Mouse (Mus musculus) right cerebral cortex, adult 18-20 months (tissue): ENCODE measurements at regions not wholly inside any gene's neighbourhood (a gene's known extent, or its start where the extent isn't known, plus 50 kb on each side); places are given as distances from the start of the nearest gene placed in this dataset.

Source experiments
- DNase-seq: peaks from one replicate; pipeline ENCODE4 v3.0.0; 2022; ENCODE audit warnings: mixed read lengths

DNA sequence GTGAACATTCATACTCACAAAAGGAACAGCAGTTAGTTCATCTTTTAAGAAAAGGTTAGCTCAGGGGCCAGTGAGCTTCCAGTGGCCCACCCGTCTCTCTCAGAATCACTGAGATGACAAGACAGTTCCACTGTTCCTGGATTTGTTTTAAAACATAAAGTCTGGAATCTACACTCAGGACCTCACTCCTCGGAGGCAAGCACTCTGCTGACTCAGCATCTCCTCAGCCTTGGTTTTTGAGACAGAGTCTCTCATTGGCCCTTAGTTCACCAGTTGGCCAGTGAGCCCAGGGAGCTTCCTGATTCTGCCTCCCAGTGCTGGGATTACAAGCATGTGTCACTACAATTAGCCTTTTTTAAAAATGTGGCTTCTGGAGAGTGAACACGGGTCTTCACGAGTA lies 88.9 kb upstream of the Pgrmc2 start:
- no peak for DNase-seq

DNA sequence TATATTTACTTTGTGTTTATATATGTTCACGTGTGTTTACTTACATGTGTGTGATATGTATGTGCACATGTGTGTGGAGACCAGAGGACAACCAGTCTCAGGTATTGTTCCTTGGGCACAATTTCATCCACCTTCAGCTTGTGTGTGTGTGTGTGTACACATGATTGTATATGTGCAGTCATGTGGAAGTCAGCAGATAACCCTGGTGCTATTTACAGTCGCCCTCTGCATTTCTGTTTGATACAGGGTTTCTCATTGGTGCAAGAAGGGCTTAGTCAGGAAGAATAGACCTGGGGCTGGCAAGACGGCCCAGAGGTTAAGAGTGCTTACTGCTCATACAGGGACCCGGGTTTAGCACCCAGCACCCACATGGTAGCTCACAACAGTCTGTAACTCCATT lies 88.5 kb upstream of the Pgrmc2 start:
- no peak for DNase-seq

DNA sequence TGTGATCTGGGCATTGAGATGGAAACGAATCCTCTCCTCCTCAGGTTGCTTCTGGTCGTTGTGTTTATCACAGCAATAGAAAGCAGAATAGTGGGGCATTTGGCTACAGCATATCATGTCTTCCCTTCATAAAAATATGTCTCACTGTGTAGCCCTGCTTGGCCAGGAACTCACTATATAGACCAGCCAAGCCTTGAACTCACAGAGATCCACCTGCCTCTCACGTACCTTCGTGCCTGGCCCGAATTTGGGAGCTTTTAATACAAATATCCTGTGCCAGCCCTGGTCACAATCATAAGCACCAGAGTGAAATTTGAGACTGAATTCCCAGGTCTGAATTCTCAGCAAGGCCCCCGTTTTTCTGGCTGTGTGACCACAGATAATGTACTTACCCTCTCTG lies 87.7 kb upstream of the Pgrmc2 start:
- DNase-seq = no peak

DNA sequence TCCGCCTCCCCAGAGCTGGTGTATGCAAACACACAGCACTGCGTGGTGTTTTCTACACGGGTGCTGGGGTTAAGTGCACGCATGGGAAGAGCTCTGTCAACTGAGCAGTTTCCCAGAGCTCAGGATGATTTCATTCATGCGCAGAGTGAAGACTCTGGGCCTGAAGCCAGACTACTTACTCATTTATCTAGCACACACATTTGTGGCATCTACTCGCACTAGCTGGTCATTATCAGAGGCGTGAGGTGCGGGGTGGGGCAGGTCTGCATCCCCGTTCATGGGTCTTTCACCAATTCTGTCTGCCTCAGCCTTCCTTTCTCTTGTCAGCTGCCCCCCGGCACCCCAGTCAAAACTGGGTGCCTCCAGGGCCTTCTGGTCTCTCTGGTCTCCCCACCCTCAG lies 86.6 kb upstream of the Pgrmc2 start:
- DNase-seq = peak; percentile 27

DNA sequence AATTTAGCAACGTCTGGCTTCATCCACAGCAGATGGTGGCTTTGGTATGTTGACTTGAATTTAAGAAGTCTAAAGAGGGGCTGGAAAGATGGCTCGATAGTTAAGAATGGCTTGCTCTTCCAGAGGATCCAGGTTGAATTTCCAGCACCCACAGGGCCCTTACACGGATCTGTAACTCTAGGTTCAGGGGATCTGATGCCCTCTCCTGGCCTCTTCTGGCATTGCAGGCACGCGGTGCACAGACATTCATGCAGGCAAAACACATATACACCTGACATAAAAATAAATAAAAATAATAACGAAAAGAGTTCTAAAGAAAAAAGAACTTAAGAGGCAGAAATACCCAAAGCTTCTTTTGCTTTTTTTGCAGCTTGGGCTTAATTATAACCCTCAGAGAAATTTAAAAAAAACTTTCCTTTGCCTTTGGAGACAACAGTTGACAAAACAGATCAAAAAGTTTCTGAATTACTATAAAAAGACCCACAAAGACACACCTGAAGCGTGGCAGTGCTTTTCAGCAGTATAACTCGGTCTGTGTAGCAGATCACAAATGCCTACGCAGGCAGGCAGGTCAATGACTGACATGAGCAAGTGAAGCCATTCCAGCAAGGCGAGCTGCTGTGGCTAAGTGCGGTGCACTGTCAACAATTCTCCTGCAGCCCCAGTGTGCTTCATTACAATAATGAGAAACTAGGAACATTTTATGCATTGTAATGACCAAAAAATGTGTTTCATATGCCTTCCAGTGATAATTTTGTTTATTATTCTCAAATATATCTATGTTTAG lies 85.5 kb upstream of the Pgrmc2 start:
- DNase-seq = no peak

DNA sequence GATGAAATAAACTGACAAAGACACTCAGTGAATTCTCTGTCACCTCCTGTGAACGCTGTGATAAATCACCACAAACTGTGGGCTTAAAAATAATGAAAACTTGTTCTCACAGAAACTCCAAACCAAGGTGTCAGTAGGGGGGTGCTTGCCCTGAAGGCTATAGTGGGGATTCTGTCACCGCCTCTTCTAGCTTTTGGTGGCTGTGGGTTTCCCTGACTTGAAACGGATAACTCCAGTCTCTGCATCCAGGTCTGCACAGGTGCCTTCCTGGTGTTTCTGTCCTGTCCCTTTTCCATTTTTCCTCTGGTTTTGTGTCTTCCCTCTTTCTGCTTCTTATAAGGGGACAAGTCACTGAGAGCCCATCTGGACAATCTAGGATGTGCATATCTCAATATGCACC lies 84.6 kb upstream of the Pgrmc2 start:
- DNase-seq = no peak

DNA sequence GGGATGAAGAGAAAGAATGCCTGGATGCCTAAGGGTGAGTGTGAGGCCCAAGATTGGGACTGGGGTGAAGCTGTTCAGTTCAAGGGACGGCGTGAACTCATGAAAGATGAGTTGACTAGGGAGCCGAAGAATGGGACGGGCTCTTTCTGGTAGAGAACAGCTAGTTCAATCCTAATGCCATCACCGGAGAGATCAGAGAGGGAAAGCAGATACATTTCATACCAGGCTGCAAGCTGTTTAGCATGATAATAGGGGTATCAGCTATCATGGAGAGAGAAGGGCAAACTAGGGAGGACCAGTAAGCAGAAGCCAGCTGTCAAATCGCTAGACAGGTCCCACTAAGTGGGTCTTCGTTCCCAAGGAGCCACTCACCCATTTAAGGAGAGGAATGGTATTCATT lies 81.9 kb upstream of the Pgrmc2 start:
- no peak for DNase-seq

DNA sequence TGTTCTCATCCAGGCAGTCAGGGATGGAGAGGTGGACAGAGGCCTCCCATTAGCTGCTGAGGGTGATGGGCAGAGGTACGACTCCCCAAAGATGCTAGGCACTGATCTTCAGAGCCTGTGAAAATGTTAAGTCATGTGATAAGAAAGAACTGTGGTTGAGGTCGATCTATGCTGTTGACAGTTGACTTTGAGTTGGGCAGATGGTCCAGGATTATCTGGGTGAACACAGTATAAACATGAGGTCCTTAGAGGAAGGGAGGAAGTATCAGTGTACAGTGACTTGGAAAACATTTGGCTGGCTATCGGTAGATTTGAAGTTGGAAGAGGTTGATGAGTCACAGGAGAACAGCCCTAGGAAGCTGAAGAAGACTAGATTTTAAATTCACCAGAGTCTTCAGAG lies 80.9 kb upstream of the Pgrmc2 start:
- no peak for DNase-seq

DNA sequence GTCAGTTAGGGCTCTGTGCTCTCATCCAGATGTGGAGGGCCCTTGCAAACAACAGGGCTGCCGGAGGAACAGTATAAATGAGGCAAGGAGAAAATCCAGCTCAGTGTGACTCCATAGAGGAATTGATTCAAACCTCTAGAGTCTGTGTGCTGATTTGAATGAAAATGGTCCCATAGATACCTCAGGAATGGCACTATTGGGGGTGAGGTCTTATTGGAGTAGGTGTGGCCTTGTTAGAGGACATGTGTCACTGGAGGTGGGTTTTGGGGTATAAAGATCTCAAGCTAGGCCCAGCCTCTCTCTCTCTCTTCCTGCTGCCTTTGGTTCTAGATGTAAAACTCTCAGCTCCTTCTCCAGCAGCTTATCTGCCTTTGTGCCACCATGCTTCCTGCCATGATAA lies 79.7 kb upstream of the Pgrmc2 start:
- no peak for DNase-seq

DNA sequence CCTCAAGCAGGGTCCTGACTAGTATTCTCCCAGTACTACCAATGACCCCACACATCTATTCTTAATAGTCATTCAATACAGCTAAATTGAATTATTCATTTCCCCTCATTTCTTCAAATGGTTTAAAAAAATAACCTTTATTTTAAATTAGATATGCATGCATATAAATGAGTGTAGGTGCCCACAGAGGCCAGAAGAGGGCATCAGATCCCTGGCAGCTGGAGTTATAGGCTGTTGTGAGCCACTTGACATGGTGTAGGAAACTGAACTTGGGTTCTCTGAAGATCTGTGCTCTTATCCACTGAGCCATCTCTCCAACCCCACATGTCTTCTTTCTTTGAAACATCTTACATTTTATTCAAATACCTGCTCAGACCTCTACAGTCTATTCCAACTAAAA lies 77.8 kb upstream of the Pgrmc2 start:
- DNase-seq = no peak

DNA sequence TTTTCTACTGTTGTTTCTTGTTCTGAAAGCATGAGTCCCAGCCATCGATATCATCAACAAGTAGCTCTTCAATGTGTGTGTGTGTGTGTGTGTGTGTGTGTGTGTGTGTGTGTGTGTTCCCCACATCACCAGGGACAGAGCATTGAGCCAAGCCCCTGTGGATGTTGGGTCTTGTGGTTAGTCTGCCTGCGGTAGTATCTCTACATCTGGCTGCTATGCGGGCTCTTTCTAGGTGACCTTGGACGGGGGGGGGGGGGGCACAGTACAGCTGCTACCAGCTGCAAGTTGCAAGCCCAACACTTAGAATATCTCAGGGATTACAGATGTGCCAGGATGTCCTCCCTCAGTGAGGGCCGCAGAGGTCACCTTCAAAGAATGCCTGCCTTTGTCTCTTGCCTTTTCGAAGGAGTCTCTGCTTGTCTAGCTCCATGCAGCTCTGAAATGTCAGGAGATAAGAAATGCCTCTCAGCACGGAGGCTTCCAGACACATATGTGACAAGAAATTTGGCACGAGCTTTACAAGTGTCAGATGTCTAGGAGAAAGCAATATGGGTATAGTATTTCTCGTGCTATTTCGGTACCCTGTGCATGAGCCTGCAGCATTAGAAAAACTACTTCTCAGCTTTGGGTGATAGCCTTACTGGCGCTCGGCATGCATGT lies 75.6 kb upstream of the Pgrmc2 start:
- peak; percentile 29 for DNase-seq

DNA sequence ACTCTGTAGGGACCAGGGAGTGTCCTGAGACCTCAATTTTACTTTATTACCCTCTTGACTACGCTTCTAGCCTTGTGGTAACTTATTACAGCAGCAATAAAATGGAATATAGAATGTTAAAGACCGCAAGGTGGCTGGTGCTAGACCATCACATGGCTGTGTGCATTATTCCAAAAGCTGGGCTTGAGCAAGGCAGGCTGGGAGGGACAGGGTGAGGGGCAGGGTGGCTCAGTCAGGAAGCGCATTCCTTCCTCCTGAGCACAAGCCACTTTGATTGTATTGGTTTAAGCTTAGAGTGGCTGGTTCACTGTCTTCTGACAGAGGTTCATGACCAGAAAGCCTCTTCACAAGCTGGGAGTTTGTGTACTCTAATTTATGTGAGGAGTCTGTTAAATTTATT lies 74.6 kb upstream of the Pgrmc2 start:
- no peak for DNase-seq

DNA sequence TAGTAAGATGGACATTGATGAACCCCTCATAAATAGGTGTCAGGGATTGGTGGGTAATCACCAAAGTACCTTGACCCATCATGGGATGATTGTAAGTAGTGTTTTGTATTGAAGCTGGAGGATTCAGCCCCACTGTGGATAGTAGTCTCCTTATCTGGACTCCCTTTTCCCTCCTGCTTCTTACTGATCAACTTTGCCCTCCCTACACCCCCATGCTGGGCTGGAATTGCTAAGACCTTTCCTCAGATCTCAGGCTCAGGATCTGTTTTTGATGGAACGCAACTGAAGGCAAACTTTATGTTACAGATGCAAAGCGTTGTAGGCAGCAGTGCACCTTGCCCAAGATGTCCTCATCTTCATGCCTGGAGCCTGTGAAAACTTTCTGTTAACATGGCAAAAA lies 73.7 kb upstream of the Pgrmc2 start:
- no peak for DNase-seq

DNA sequence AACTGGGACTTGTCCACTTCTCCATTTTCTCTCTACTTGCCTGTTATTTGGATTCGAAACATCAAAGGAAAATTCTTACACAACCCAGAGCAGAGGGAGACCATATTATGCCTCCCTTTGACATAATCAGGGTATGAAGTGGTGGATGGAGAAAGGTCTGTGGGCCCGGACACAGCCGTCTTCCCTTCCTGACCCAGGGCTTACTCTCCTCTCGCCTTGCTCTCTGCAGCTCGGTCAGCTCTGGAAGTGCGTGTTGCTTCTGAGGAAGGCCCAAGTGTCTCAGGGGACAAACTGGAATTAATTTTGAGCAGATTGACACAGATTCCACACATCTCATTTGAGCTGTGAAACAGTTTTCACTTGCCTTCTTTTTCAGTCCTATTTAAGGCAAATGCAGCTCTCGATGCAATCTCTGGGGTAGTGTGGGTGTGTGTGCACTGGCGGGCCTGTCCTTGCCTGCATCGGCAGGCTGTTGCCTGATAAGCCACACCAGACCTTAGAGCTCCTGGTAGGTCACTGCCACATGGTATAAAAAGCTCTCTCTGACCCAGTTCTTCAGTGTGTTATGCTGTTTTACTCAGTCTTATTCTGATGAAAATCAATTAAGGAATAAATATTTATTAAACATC lies 72.4 kb upstream of the Pgrmc2 start:
- DNase-seq = peak; percentile 55

DNA sequence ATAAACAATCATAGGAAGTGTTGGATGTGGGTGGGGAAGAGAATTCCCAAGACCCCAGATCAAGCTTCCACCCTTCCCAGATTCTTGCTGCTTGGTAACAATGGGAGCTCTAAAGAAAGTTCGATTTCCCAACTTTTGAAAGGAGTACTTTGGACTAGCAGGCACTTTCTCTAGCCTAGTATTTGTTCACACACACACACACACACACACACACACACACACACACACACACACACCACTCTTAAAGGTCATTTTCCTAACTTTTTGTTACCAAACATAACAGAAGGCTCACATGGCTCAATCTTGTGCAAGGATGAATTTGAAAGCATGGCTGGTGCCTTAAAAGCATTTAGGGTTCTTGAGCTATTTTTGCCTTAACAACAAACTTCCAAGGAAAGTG lies 71.6 kb upstream of the Pgrmc2 start:
- DNase-seq = no peak

DNA sequence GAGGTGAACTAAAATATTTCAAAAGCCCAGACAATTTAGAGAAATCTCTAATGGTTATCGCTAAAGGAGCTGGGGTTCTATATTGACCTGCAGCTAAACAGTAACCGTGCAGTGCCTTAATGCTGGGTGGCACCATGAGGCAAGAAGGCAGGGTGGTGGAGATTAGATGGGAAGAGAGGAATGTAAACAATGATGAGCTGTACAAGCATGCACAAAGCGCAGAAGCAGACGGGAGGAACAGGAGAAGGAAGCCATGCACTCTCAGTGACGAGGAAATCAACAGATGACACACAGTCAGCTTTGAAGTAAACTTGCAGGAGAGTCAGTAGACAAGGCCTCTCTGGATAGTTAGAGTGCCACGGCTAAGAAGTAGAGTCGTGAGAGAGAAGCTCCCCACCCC lies 69.1 kb upstream of the Pgrmc2 start:
- no peak for DNase-seq

DNA sequence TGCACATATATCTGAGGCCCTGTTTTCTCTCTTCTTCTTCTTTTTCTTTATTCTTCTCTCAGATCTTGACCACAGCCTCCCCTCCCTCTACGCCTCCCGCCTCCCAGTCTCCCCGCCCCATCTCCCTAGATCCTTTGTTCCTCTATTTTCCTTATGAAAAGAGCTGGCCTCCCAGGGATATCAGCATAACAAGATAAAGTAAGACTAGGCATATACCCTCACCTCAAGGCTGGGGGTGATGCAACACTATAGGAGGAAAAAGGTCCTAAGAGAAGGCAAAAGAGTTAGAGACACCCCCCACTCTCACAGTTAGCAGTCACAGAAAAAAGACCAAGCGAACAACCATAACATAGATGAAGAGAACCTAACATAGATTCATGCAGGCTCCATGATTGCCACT lies 57.5 kb upstream of the Pgrmc2 start:
- no peak for DNase-seq

DNA sequence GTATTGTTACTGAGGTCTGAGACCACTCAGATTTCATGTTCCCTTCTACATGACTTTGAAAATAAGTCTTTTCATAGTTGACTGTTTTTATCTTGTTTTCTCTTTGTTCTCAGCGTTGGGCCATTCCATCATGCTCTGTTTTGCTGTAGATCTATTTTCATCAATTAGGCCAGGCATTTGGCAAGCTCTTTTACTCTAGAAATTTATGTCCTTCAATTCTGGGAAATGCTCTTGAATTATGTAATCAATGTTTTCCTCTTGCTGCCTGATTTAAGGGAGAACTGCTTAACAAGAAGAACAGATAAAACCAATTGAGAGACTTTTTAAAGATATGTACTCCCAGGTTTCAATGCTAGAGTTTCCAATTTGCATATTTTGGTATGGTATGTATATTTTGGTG lies 55.1 kb upstream of the Pgrmc2 start:
- no peak for DNase-seq

DNA sequence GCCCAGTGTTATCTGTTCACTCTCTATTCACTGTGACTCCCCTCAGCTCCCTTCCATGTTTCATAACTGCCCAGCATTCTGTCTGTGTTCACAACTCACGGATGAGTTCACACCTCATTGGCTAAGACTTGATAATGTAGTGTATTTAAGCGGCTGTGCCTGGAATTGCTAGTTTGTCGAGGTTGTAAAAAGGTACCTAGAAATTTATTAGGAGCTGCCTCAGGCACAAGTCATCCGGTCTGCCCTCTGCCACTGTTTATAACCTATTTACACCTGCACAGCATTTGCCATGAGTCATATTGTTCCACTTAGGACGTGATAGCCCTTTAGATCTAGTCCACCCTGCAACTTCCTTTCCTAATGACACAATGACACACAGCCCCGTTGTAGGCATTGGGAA lies 50.0 kb upstream of the Pgrmc2 start:
- DNase-seq = no peak
